Comparison of ENCODE assay signal across 9 mouse cellular contexts in the genomic region with DNA sequence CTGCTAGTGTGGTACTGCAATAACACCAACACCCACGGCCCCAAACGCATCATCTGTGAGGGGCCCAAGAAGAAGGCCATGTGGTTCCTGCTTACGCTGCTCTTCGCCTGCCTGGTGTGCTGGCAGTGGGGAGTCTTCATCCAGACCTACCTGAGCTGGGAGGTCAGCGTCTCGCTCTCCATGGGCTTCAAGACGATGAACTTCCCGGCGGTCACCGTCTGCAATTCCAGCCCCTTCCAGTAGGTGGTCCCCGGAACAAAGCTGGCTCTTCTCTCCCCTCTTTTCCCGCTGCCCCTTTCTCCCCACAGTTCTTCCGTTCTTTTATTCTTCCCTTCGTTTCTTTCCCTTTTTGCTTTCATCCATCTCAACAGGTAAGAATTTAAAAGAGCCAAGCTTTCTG. TPM values are rescaled to one million over a fixed set of nuclear protein-coding genes. Genes with fewer than 3 reads are reported as not detected.
DNase-seq lines count a peak whose midpoint lies in the region; ATAC-seq and TF ChIP-seq lines count a peak whose summit lies in the region.
"Had no signal": no experiment of that assay in that cellular context is flagged by ENCODE, and none has a peak within 500 bp of the region (broad histone marks: within the 10 kb centered on the region; RNA-seq: fewer than 3 reads in every experiment).

No protein-coding gene starts in this region.

- no peak overlapping the region for H3K9ac ChIP-seq in ES-E14 (ENCODE audit: insufficient read depth, low read depth, low read length, poor library complexity, severe bottlenecking)
- H3K9ac ChIP-seq in heart, embryonic 13.5 days, result no peak overlapping the region
- H3K9ac ChIP-seq in kidney, postnatal 0 days (ENCODE audit: low read depth, low read length), result no peak overlapping the region

- H3K4me3 ChIP-seq in ES-E14 (ENCODE audit: insufficient read depth in 1 of 2, low read depth in 1 of 2, low read length in 2 of 2, poor library complexity in 1 of 2, severe bottlenecking in 1 of 2), result no peak overlapping the region
- peak overlapping the region; percentile 8; the same call in 1 of the 2 replicates for H3K4me3 ChIP-seq in heart, embryonic 13.5 days
- no peak overlapping the region for H3K4me3 ChIP-seq in kidney, postnatal 0 days (replicated peaks; ENCODE audit: low read depth, low read length)
- peak overlapping the region; percentile 38 for H3K4me3 ChIP-seq in midbrain, embryonic 10.5 days

- peak; percentile 80 for ATAC-seq in common myeloid progenitor, adult 5-6 weeks (replicated peaks; ENCODE audit: low read depth, poor library complexity, severe bottlenecking)
- ATAC-seq in heart, embryonic 13.5 days (ENCODE audit: extremely low read depth, insufficient number of reproducible peaks, low FRiP score, low TSS enrichment), result no peak
- no peak for ATAC-seq in kidney, postnatal 0 days (replicated peaks; ENCODE audit: low FRiP score, low read depth)

- H3K9me3 ChIP-seq in ES-E14 (ENCODE audit: control insufficient read depth, insufficient read depth, low read depth, low read length), result no peaks in the 10 kb centered on the region
- peaks cover 2% of the 10 kb centered on the region; the same call in 1 of the 2 replicates for H3K9me3 ChIP-seq in heart, embryonic 13.5 days
- no peaks in the 10 kb centered on the region for H3K9me3 ChIP-seq in kidney, postnatal 0 days (replicated peaks; ENCODE audit: low read length)
- H3K9me3 ChIP-seq in midbrain, embryonic 10.5 days (replicated peaks), result no peaks in the 10 kb centered on the region

- H3K27ac ChIP-seq in ES-E14 (ENCODE audit: insufficient read depth, low read depth, low read length, poor library complexity, severe bottlenecking), result no peak overlapping the region
- no peak overlapping the region for H3K27ac ChIP-seq in heart, embryonic 13.5 days (replicated peaks)
- no peak overlapping the region for H3K27ac ChIP-seq in kidney, postnatal 0 days
- H3K27ac ChIP-seq in midbrain, embryonic 10.5 days (replicated peaks), result peak overlapping the region; percentile 64

- H3K4me1 ChIP-seq in ES-E14 (ENCODE audit: control insufficient read depth in 2 of 2, insufficient read depth in 2 of 2, low read length in 2 of 2, poor library complexity in 1 of 2), result no peaks in the 10 kb centered on the region
- H3K4me1 ChIP-seq in heart, embryonic 13.5 days, result peaks cover 31% of the 10 kb centered on the region
- no peaks in the 10 kb centered on the region for H3K4me1 ChIP-seq in kidney, postnatal 0 days (replicated peaks; ENCODE audit: insufficient read depth, low read length)
- peaks cover 19% of the 10 kb centered on the region for H3K4me1 ChIP-seq in midbrain, embryonic 10.5 days

- TF ChIP-seq CTCF in kidney, postnatal 0 days (IDR thresholded peaks at IDR 0.05; ENCODE audit: low read depth), result peak; percentile 65

- H3K36me3 ChIP-seq in ES-E14 (ENCODE audit: control insufficient read depth, insufficient read depth, low read length, poor library complexity, severe bottlenecking), result no peaks in the 10 kb centered on the region
- H3K36me3 ChIP-seq in heart, embryonic 13.5 days, result no peaks in the 10 kb centered on the region
- H3K36me3 ChIP-seq in kidney, postnatal 0 days (ENCODE audit: insufficient read depth, low read length), result no peaks in the 10 kb centered on the region
- no peaks in the 10 kb centered on the region for H3K36me3 ChIP-seq in midbrain, embryonic 10.5 days

- H3K4me2 ChIP-seq in heart, embryonic 13.5 days, result peak overlapping the region; percentile 51
- H3K4me2 ChIP-seq in kidney, postnatal 0 days (ENCODE audit: low read length), result no peak overlapping the region

- in situ Hi-C loops in ES-E14 (cut with MboI; ENCODE audit: low sequenced_read_pairs in 2 of 2, unreplicated experiment in 2 of 2), result no loop called here

- DNase-seq in adrenal gland, postnatal 14 days, result peak; percentile 36
- no peak for DNase-seq in adrenal gland, postnatal 4 days (ENCODE audit: low spot score in 2 of 2)
- peak; percentile 31 for DNase-seq in ES-E14 (ENCODE audit: low read depth, low spot score)
- no peak for DNase-seq in kidney, postnatal 0 days (ENCODE audit: low spot score)
- DNase-seq in midbrain, embryonic 10.5 days (ENCODE audit: low spot score), result peak; percentile 73
- DNase-seq in thymus, postnatal 14 days, result peak; percentile 53

- H3K27me3 ChIP-seq in heart, embryonic 13.5 days (replicated peaks), result peaks cover 18% of the 10 kb centered on the region
- no peaks in the 10 kb centered on the region for H3K27me3 ChIP-seq in kidney, postnatal 0 days (ENCODE audit: insufficient read depth, low read length)
- peaks cover 18% of the 10 kb centered on the region; the same call in 1 of the 2 replicates for H3K27me3 ChIP-seq in midbrain, embryonic 10.5 days (ENCODE audit: low read depth, poor library complexity, severe bottlenecking)

- 8% methylated on average over 14 of the region's 14 CpGs for WGBS in heart, embryonic 13.5 days
- 9% methylated on average over 14 of the region's 14 CpGs for WGBS in kidney, postnatal 0 days
- 12% methylated on average over 14 of the region's 14 CpGs for WGBS in midbrain, embryonic 10.5 days

TF ChIP-seq in ES-E14, 5 proteins besides CTCF, POLR2A, EP300 and RAD21:
- TF ChIP-seq MAFK (IDR thresholded peaks at IDR 0.05; ENCODE audit: insufficient read depth, low read depth, low read length) (no peak), ZNF384 (IDR thresholded peaks at IDR 0.05; ENCODE audit: low read depth, low read length) (no peak), HCFC1 (IDR thresholded peaks at IDR 0.05; ENCODE audit: borderline replicate concordance, insufficient read depth, low read length) (no peak), CHD2 (IDR thresholded peaks at IDR 0.05; ENCODE audit: low read depth, low read length) (no peak), ZC3H11A (IDR thresholded peaks at IDR 0.05; ENCODE audit: borderline replicate concordance, low read depth, low read length) (no peak)

RNA-seq across cellular contexts. Expression of a gene that starts 34.5 kb away (rescaled TPM):
- total RNA-seq in adrenal gland, postnatal 14 days (2021), result 0.53 TPM in 1 of 2 replicates, not detected in the other
- total RNA-seq in adrenal gland, postnatal 4 days (2021), result 1 to 10 TPM in 1 of 2 experiments, under 1 TPM in 1; 0.96 to 9.5 TPM
- total RNA-seq in ES-E14 (2012; rRNA removed), result 0.21 and 0.22 TPM in 2 replicates
- not detected in 2 replicates for total RNA-seq in common myeloid progenitor, adult 5-6 weeks (2017)
- polyA plus RNA-seq in heart, embryonic 13.5 days (2015; fragmentation: Nextera tagmentation; extraction: Ambion mirVana), result 0.11 and 0.19 TPM in 2 replicates
- polyA plus RNA-seq in kidney, postnatal 0 days (2015; fragmentation: Nextera tagmentation; extraction: Ambion mirVana), result 74.1 and 82.9 TPM in 2 replicates
- polyA plus RNA-seq in midbrain, embryonic 10.5 days (2016; fragmentation: Nextera tagmentation; extraction: Ambion mirVana), result 0.06 TPM in 1 of 2 replicates, not detected in the other
- total RNA-seq: layer of hippocampus, adult 8-10 months had no signal

Comparison
In these comparisons a context has a peak if more than half of its experiments do, and no peak if none do; other contexts are left out.
1. DNase-seq: peak in adrenal gland, postnatal 14 days (single experiment), ES-E14 (single experiment), midbrain, embryonic 10.5 days (single experiment) and thymus, postnatal 14 days (single experiment); none in adrenal gland, postnatal 4 days (0 of 2) and kidney, postnatal 0 days (single experiment).
2. H3K4me3 ChIP-seq: peak in heart, embryonic 13.5 days (single experiment) and midbrain, embryonic 10.5 days (single experiment); none in ES-E14 (0 of 2) and kidney, postnatal 0 days (single experiment).